Mouse (Mus musculus): Measurements from ENCODE around the gene Ren1. TPM values are rescaled to one million over a fixed set of nuclear protein-coding genes. Genes with fewer than 3 reads are reported as not detected.

The Ren1 gene
- polyA plus RNA-seq, 1 experiment from 2014 or later: 0.88 TPM

DNA sequence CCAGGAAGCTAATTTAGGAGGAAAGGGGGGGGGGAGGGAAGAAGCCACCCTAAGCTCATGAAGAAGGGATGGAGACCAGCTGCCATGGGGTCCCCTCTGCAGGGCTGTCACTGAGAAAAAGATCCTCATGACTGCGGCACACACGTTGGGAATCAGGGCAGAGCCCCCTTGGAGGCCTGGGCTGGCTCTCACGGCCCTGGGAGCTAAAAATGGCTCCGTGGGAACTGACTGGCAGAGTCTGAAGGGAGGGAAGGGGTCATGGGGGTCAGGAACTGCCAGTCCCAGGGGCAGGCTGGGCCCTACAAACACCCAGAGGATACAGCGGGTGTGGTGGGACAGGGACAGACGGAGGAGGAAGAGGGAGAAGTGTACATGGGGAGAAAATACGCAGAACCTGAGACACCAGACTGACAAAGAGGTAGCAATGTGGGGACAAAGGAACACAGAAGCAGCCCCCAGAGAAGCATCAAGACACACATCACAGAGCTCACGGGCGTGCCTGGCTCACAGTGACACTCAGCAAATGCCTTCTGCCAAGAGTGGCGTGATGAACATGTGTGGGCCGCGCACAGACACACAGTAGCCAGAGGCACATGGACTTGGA is 32.3 kb downstream of the Ren1 start:
- Histone ChIP-seq H3K36me3 (replicated peaks; ENCODE audit: insufficient read depth, low read length) (0 out of 2 replicates have a peak, but pooled peaks cover 3% of the 10 kb centered on the region), H3K4me2 (ENCODE audit: low read depth, low read length) (no peak overlapping the region), H3K9ac (replicated peaks) (no peak overlapping the region), H3K4me3 (ENCODE audit: low read depth, low read length) (no peak overlapping the region), H3K4me1 (ENCODE audit: insufficient read depth) (0 out of 2 replicates have a peak, but pooled peaks cover 4% of the 10 kb centered on the region), H3K27me3 (ENCODE audit: insufficient read depth, low read length) (no peaks in the 10 kb centered on the region), H3K9me3 (ENCODE audit: low read length) (no peaks in the 10 kb centered on the region), H3K27ac (ENCODE audit: low read depth) (no peak overlapping the region)
- TF ChIP-seq CTCF (IDR thresholded peaks at IDR 0.05; ENCODE audit: low read depth) (no peak), EP300 (IDR thresholded peaks at IDR 0.05; ENCODE audit: low read depth) (no peak)
- WGBS (ENCODE audit: insufficient replicate concordance): 76% methylated on average over 12 of the region's 12 CpGs
- DNase-seq: no peak
- no peak for ATAC-seq

DNA sequence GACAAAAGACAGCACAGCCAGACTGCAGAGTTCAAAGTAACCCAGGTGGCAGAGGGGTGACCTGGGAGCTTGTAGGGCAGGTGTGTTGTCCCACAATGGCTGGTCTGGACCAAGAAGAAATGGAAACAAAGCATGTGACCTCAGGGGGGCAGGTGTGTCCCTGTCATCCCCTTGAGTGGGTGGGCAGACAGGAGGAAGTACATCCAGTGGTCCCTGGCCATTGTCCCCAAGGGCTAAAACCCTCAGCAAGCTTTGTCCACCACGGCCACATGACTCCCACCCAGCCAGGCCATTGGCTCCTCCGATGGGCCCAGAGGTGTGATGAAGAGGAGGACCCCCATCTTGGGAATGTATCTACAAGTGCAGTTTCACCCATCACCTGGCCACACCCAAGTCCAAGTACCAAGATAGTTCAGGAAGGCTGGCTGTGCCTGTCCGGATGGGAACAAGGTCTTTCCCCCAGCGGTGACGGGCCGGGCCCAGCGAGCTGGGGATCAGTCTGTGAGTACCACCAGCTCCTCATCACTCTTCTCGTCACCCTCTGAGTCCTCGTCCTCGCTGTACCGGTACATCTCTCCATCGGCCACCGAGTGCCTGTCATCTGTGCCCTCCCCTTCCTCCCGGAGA is 33.0 kb downstream of the Ren1 start:
- Histone ChIP-seq H3K4me2 (ENCODE audit: low read depth, low read length) (no peak overlapping the region), H3K4me1 (ENCODE audit: insufficient read depth) (0 out of 2 replicates have a peak, but pooled peaks cover 4% of the 10 kb centered on the region), H3K36me3 (replicated peaks; ENCODE audit: insufficient read depth, low read length) (0 out of 2 replicates have a peak, but pooled peaks cover 3% of the 10 kb centered on the region), H3K9ac (replicated peaks) (no peak overlapping the region), H3K9me3 (ENCODE audit: low read length) (no peaks in the 10 kb centered on the region), H3K4me3 (ENCODE audit: low read depth, low read length) (no peak overlapping the region), H3K27me3 (ENCODE audit: insufficient read depth, low read length) (no peaks in the 10 kb centered on the region), H3K27ac (ENCODE audit: low read depth) (no peak overlapping the region)
- ATAC-seq: no peak
- no peak for TF ChIP-seq EP300 (IDR thresholded peaks at IDR 0.05; ENCODE audit: low read depth)
- no peak for TF ChIP-seq CTCF (IDR thresholded peaks at IDR 0.05; ENCODE audit: low read depth)
- WGBS (ENCODE audit: insufficient replicate concordance): 85% methylated on average over 14 of the region's 14 CpGs
- no peak for DNase-seq

DNA sequence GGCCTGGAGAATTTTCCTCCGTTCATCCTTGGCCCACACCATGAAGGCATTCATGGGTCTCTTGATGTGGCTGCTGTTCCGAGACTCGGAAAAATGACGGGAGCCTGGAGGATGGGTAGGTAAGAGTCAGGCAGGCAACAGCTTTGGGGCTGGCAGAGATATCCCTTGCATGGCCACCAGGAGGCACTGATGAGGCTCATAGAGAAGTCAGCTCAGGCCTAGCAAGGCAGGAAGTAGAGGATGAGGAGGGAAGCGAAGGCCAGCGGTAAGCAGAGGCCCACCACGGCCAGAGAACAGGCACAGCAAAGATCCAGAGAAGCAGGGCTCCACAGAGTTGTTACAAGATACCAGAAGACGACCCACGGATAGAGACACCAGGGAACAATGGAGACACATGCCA is 35.2 kb downstream of the Ren1 start:
- Histone ChIP-seq H3K4me3 (ENCODE audit: low read depth, low read length) (peak overlapping the region; percentile 17; the same call in 1 of the 2 replicates), H3K27ac (ENCODE audit: low read depth) (no peak overlapping the region), H3K36me3 (replicated peaks; ENCODE audit: insufficient read depth, low read length) (0 out of 2 replicates have a peak, but pooled peaks cover 9% of the 10 kb centered on the region), H3K4me1 (ENCODE audit: insufficient read depth) (0 out of 2 replicates have a peak, but pooled peaks cover 4% of the 10 kb centered on the region), H3K9me3 (ENCODE audit: low read length) (no peaks in the 10 kb centered on the region), H3K27me3 (ENCODE audit: insufficient read depth, low read length) (no peaks in the 10 kb centered on the region), H3K9ac (replicated peaks) (peak overlapping the region; percentile 11; the same call in 1 of the 2 replicates), H3K4me2 (ENCODE audit: low read depth, low read length) (peak overlapping the region; percentile 51)
- TF ChIP-seq EP300 (IDR thresholded peaks at IDR 0.05; ENCODE audit: low read depth) (no peak), CTCF (IDR thresholded peaks at IDR 0.05; ENCODE audit: low read depth) (peak; percentile 95)
- peak; percentile 82 for DNase-seq
- 34% methylated on average over 9 of the region's 9 CpGs for WGBS (ENCODE audit: insufficient replicate concordance)
- peak; percentile 41 for ATAC-seq

DNA sequence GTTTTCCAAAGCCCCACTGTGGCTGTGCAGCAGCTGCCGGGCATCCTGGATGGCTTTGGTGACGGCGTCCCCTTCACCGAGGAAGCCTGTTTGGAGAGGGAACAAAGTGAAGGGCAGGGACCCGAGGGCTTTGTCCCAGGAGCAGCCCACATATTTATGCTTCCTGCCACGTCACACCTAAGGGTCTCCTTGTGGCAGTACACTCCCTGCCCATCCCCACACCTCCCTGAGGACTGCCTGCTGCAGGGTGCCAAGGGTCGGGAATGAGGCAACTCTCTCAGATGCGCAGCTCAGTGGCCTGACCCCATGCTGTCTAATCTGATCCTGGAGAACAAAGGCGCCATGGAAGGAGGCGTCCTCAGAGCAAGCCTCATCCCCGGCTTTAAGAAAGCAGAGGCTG is 35.9 kb downstream of the Ren1 start:
- no peak overlapping the region for H3K4me3 ChIP-seq (ENCODE audit: low read depth, low read length)
- H3K9me3 ChIP-seq (ENCODE audit: low read length): no peaks in the 10 kb centered on the region
- no peaks in the 10 kb centered on the region for H3K27me3 ChIP-seq (ENCODE audit: insufficient read depth, low read length)
- H3K36me3 ChIP-seq (replicated peaks; ENCODE audit: insufficient read depth, low read length): 0 out of 2 replicates have a peak, but pooled peaks cover 10% of the 10 kb centered on the region
- 76% methylated on average over 11 of the region's 11 CpGs for WGBS (ENCODE audit: insufficient replicate concordance)
- ATAC-seq: no peak
- peak overlapping the region; percentile 51; the same call in 1 of the 2 replicates for H3K4me2 ChIP-seq (ENCODE audit: low read depth, low read length)
- H3K27ac ChIP-seq (ENCODE audit: low read depth): no peak overlapping the region
- TF ChIP-seq CTCF (IDR thresholded peaks at IDR 0.05; ENCODE audit: low read depth) (no peak), EP300 (IDR thresholded peaks at IDR 0.05; ENCODE audit: low read depth) (no peak)
- 0 out of 2 replicates have a peak, but pooled peaks cover 4% of the 10 kb centered on the region for H3K4me1 ChIP-seq (ENCODE audit: insufficient read depth)
- H3K9ac ChIP-seq (replicated peaks): no peak overlapping the region
- DNase-seq: no peak

DNA sequence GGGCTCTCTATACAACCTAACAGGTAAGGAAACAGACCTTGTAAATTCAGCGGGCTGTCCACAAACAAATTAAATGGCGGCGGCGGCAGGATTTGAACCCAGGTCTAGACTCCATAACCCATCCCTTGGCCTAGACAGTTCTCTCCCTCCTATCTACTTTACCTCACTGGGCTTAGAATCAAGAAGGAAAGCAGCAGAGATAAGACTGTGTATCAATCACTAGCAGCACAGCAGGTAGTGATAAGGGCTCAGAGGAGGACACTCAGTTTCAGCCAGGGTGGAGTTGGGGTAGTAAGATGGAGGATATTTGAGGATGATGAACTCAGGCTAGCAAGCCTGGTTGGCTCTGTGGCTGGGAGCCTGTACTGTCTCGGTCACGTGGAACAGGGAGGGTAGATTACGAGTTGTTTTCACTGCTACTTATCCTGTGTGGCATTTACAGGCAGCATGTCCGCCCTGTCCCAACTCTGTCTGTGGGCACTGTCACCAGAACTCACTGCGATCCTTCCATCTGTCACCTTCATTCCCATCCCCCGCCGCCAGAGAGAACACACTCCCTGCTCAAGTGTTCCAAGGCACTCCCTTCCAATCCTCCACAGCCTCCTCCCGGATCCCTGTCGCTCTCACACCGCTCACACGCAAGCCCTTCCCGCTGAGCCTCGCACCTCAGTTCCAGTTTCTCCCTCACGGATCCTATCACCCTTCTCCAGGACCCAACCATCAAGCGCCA is 37.4 kb downstream of the Ren1 start:
- Histone ChIP-seq H3K36me3 (replicated peaks; ENCODE audit: insufficient read depth, low read length) (0 out of 2 replicates have a peak, but pooled peaks cover 10% of the 10 kb centered on the region), H3K4me1 (ENCODE audit: insufficient read depth) (0 out of 2 replicates have a peak, but pooled peaks cover 4% of the 10 kb centered on the region), H3K27me3 (ENCODE audit: insufficient read depth, low read length) (no peaks in the 10 kb centered on the region), H3K4me3 (ENCODE audit: low read depth, low read length) (no peak overlapping the region), H3K9ac (replicated peaks) (no peak overlapping the region), H3K9me3 (ENCODE audit: low read length) (no peaks in the 10 kb centered on the region), H3K4me2 (ENCODE audit: low read depth, low read length) (no peak overlapping the region), H3K27ac (ENCODE audit: low read depth) (no peak overlapping the region)
- no peak for DNase-seq
- no peak for ATAC-seq
- WGBS (ENCODE audit: insufficient replicate concordance): 79% methylated on average over 19 of the region's 19 CpGs
- TF ChIP-seq EP300 (IDR thresholded peaks at IDR 0.05; ENCODE audit: low read depth) (no peak), CTCF (IDR thresholded peaks at IDR 0.05; ENCODE audit: low read depth) (no peak)

DNA sequence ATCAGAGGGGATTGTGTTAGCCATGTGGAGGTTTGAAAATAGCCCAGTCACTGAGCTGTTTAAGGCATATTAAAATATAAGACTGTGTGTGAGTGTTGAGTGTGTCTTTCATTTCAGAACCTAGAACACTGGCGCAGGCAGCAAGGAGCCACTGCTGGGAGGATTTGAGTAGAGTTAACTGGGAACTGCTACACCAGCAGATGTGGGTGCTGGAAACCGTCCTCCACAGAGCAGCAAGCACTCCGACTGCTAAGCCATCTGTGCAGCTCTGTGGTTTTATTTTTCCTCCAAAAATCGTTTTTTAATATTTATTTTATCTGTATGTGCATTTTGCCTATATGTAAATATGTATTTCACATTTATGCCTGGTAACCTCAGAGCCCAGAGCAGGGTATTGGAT is 44.4 kb downstream of the Ren1 start:
- DNase-seq (no peak), ATAC-seq (no peak)
- Histone ChIP-seq H3K4me3 (ENCODE audit: low read depth, low read length) (no peak overlapping the region), H3K9me3 (ENCODE audit: low read length) (no peaks in the 10 kb centered on the region), H3K27me3 (ENCODE audit: insufficient read depth, low read length) (no peaks in the 10 kb centered on the region), H3K4me2 (ENCODE audit: low read depth, low read length) (no peak overlapping the region), H3K27ac (ENCODE audit: low read depth) (no peak overlapping the region), H3K9ac (replicated peaks) (no peak overlapping the region), H3K4me1 (ENCODE audit: insufficient read depth) (peaks cover 3% of the 10 kb centered on the region; the same call in 1 of the 2 replicates), H3K36me3 (replicated peaks; ENCODE audit: insufficient read depth, low read length) (0 out of 2 replicates have a peak, but pooled peaks cover 7% of the 10 kb centered on the region)
- TF ChIP-seq EP300 (IDR thresholded peaks at IDR 0.05; ENCODE audit: low read depth): no peak
- no peak for TF ChIP-seq CTCF (IDR thresholded peaks at IDR 0.05; ENCODE audit: low read depth)
- WGBS (ENCODE audit: insufficient replicate concordance): 64% methylated on average over 4 of the region's 4 CpGs
